Mouse (Mus musculus) heart, adult 18-20 months (tissue): Measurements from ENCODE around the gene Sparcl1. TPM values are rescaled to one million over a fixed set of nuclear protein-coding genes. Genes with fewer than 3 reads are reported as not detected.

Source experiments
- microRNA-seq, 2 experiments: library from miRNA; unstranded; fragments of <30 nt; microRNA quantifications; one replicate each; pipeline ENCODE4 v1.2.0; 2022
- total RNA-seq, 2 experiments: library from RNA; stranded (reverse); gene quantifications; 2 replicates each; pipeline ENCODE4 v1.2.3; 2021

Sparcl1 gene
- total RNA-seq, 2 experiments from 2014 or later = 186 to 203 TPM

Small RNAs within 50 kb of the gene (microRNA-seq; reads per million reads assigned to microRNA genes)
- gene Mir5619 = 0.38 to 0.81 reads per million in 2 experiments

Other genes with a start within 250 kb of the Sparcl1 start
- gene Klhl8, start 202.5 kb downstream of the Sparcl1 start, total RNA-seq = 10 to 100 TPM; 10.2 to 11.1 TPM
- gene Hsd17b13, start 136.3 kb downstream of the Sparcl1 start, total RNA-seq = not detected
- gene Hsd17b11, start 91.8 kb downstream of the Sparcl1 start, total RNA-seq = 10 to 100 TPM; 21.7 to 30.4 TPM
- 10 to 100 TPM; 56.0 to 56.5 TPM for gene Nudt9, start 67.4 kb downstream of the Sparcl1 start, total RNA-seq
- not detected for gene Gm17660, start 36.1 kb downstream of the Sparcl1 start, total RNA-seq
- not detected for gene Dspp, start 57.0 kb upstream of the Sparcl1 start, total RNA-seq
- gene Dmp1, start 88.9 kb upstream of the Sparcl1 start, total RNA-seq = not detected
- not detected for gene Ibsp, start 185.4 kb upstream of the Sparcl1 start, total RNA-seq
- not detected for gene Mepe, start 211.6 kb upstream of the Sparcl1 start, total RNA-seq